Mouse (Mus musculus) midbrain, embryonic 13.5 days (tissue): ENCODE measurements around the gene Ift22. TPM values are rescaled to one million over a fixed set of nuclear protein-coding genes. Genes with fewer than 3 reads are reported as not detected.

Source experiments
- ATAC-seq: fragments of 200-750 bp; cut with Nextera tagmentation; 2 replicates; pipeline ENCODE4 v1.8.0; 2017; ENCODE audit warnings: mild to moderate bottlenecking, moderate TSS enrichment, moderate library complexity
- H3K27ac ChIP-seq: fragments of 300-500 bp; sonication (generic); 2 replicates; pipeline ENCODE4 v1.5.1; 2015; ENCODE audit warnings: inconsistent platforms, mild to moderate bottlenecking, moderate library complexity
- H3K27me3 ChIP-seq: fragments of 300-500 bp; sonication (generic); 2 replicates; pipeline ENCODE4 v1.6.1; 2015; ENCODE audit warnings: mild to moderate bottlenecking, inconsistent platforms
- H3K36me3 ChIP-seq: fragments of 300-500 bp; sonication (generic); 2 replicates; pipeline ENCODE4 v1.6.1; 2015; ENCODE audit warnings: mild to moderate bottlenecking, inconsistent platforms
- H3K4me1 ChIP-seq: fragments of 300-500 bp; sonication (generic); replicated peaks from 2 replicates; pipeline ENCODE4 v1.6.1; 2015; ENCODE audit warnings: inconsistent platforms
- H3K4me2 ChIP-seq: fragments of 300-500 bp; sonication (generic); replicated peaks from 2 replicates; pipeline ENCODE4 v1.6.1; 2015; ENCODE audit warnings: moderate library complexity, mild to moderate bottlenecking, inconsistent platforms
- H3K4me3 ChIP-seq: fragments of 300-500 bp; sonication (generic); replicated peaks from 2 replicates; pipeline ENCODE4 v1.5.1; 2015; ENCODE audit warnings: mild to moderate bottlenecking, inconsistent platforms
- H3K9ac ChIP-seq: fragments of 300-500 bp; sonication (generic); replicated peaks from 2 replicates; pipeline ENCODE4 v1.6.1; 2015; ENCODE audit warnings: mild to moderate bottlenecking, inconsistent platforms
- H3K9me3 ChIP-seq: fragments of 300-500 bp; sonication (generic); 2 replicates; pipeline ENCODE4 v1.6.1; 2016; ENCODE audit warnings: mild to moderate bottlenecking, inconsistent platforms
- WGBS: fragments of 180-500 bp; shearing (Covaris S2); methylation state at CpG from one replicate; pipeline ENCODE4 v1.1.7; 2015; 5-methylcytosine and 5-hydroxymethylcytosine counted together
- polyA plus RNA-seq: library from polyadenylated mRNA; unstranded; fragments of >200 nt; fragmentation: Nextera tagmentation; extraction: Ambion mirVana; gene quantifications from 2 replicates; pipeline ENCODE4 v1.2.1, GENCODE M21; 2015

The Ift22 gene
- polyA plus RNA-seq, 1 experiment from 2014 or later: 125 TPM

DNA sequence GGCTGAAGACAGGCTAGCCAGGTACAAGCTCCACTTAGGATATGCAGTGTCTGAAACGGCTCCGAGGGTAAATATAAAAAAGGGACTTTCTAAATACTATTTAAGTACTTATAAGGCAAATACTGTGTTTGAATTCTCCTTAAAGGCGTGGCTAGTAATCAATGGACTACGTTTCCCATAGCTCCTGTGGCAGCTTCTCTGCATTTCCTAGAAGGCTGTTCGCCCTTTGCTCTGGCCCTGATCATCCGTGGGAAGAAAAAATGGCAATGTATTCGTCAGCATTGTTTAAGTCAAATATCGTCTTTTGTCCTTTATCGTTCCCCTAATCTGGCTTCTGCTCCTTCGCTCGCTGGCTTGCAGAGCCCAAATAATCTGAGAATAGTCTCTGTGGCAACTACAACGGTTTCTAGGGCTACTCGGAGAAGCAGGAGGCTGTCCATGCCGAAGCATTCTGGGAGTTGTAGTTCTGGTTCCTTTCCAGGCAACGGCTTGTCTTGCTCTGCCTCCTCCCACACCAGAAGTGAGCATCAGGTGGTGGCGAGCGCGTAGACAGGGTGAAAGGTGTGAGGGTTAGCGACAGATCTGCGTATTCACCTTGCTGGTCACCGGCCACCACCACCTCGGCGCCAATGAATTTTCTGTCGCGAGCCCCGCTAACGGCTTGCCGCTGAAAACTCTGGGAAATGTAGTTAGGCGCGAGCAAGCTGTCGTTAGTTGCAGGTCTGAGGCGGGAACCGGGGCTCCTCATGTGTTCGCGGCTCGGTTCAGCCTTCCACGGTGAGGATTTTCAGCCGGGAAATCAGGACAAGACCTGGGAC, 10.9 kb downstream of the Ift22 start:
- H3K4me2 ChIP-seq: peak overlapping the region; percentile 71
- H3K27ac ChIP-seq: peak overlapping the region; percentile 1; the same call in 1 of the 2 replicates
- H3K9ac ChIP-seq: peak overlapping the region; percentile 65
- H3K9me3 ChIP-seq: no peaks in the 10 kb centered on the region
- H3K36me3 ChIP-seq: peaks cover 5% of the 10 kb centered on the region
- H3K4me1 ChIP-seq: peaks cover 7% of the 10 kb centered on the region
- peak overlapping the region; percentile 49 for H3K4me3 ChIP-seq
- WGBS: 4% methylated on average over 38 of the region's 38 CpGs
- no peaks in the 10 kb centered on the region for H3K27me3 ChIP-seq
- ATAC-seq: peak; percentile 94

DNA sequence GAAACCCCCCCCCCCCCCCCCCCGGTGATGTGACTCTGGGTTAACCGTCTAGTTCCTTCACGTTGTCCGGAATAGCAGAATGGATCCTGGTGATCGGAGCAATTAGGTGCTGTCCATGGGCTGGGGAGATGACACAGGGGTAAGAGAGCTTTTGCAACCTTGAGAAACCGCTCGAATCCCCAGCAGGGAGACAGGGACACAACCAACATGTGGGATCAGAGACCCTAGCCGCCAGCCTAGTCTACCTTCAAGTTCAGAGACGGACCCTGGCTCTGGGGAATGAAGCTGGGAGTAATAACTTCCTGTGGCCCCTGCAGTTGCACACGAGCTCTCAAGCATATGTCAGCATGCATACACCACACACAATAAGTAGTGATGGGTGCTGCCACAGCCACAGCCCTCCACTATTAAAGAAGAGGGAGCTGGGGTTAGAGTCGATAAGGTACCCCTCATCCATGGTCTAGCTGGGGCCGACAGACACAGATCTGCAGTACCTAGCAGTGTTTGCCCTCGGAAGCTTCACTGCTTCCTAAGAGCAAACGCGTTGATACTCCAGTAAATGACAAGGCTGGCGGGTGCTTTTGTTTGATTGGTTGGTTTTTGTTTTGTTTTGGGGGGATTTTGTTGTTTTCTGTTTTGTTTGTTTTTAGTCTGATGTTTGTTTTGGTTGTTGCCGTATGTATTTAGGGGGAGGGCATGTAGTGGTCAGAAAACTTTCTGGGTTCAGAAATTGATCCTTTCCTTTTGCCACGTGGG, 11.8 kb downstream of the Ift22 start:
- WGBS: 29% methylated on average over 16 of the region's 18 CpGs
- peak overlapping the region; percentile 65 for H3K9ac ChIP-seq
- peak; percentile 25; the same call in 1 of the 2 replicates for ATAC-seq
- no peaks in the 10 kb centered on the region for H3K36me3 ChIP-seq
- no peak overlapping the region for H3K27ac ChIP-seq
- peak overlapping the region; percentile 49 for H3K4me3 ChIP-seq
- H3K4me2 ChIP-seq: peak overlapping the region; percentile 71
- no peaks in the 10 kb centered on the region for H3K9me3 ChIP-seq
- no peaks in the 10 kb centered on the region for H3K27me3 ChIP-seq
- peaks cover 7% of the 10 kb centered on the region for H3K4me1 ChIP-seq

DNA sequence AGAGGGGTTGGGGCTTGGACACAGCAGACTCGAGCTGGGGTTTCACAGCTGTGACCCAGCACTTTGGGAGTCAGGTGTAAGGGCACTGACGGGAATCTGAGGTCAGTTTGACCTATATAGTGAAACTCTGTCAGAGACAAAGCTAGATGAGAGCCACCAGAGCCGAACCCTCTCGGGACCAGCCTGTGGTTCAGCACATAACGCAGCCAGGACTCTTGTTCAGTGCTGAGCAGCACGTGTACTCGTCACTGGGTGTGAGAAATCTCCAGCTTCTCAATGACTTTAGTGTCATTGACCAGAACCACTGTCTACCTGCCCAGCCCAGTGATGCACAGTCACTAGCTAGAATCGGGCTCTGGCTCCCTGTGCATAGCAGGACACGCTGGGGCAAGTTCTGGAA, 14.9 kb downstream of the Ift22 start:
- H3K9me3 ChIP-seq: no peaks in the 10 kb centered on the region
- H3K27me3 ChIP-seq: no peaks in the 10 kb centered on the region
- H3K36me3 ChIP-seq: peaks cover 5% of the 10 kb centered on the region; the same call in 1 of the 2 replicates
- no peak overlapping the region for H3K4me3 ChIP-seq
- peaks cover 7% of the 10 kb centered on the region for H3K4me1 ChIP-seq
- H3K9ac ChIP-seq: no peak overlapping the region
- no peak for ATAC-seq
- no peak overlapping the region for H3K27ac ChIP-seq
- 87% methylated on average over 9 of the region's 9 CpGs for WGBS
- H3K4me2 ChIP-seq: no peak overlapping the region

DNA sequence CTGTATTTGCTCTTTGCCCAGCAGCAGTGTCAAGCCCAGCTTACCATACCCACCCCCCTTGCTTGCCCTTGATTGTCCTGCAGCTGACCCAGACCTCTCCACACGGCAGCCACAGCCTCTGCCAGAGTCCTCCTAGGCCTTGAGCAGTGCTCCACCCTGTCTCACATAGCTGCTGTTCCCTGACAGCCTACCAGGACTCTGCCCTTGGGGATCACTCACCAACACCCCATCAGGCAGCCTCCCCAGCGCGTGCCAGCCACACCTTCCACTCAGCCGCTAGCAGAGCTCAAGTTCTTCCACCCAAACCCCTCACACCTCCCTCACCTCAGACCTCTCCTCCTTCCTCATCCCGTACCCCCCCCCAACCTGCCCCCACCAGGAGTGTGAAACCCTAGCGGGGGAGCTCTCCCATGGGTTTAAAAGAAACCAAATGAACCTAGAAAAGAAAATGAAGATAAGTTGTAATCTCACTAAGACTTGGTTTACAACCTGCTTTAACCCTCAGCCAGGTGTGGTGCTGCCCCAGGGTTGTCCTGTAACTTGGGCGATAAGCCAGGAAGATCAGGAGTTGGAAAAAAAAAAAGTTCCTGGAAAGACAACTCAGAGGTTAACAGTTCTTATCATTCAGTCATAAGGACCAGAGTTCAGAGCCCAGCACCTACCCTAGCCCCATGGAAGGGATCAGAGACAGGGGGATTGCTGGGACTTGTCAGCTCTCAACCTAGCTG, 16.0 kb downstream of the Ift22 start:
- Histone ChIP-seq H3K4me2 (no peak overlapping the region), H3K36me3 (peaks cover 5% of the 10 kb centered on the region; the same call in 1 of the 2 replicates), H3K9ac (no peak overlapping the region), H3K27ac (no peak overlapping the region), H3K4me1 (peaks cover 7% of the 10 kb centered on the region), H3K9me3 (no peaks in the 10 kb centered on the region), H3K27me3 (no peaks in the 10 kb centered on the region), H3K4me3 (no peak overlapping the region)
- ATAC-seq: no peak
- 80% methylated on average over 7 of the region's 7 CpGs for WGBS

- Histone ChIP-seq H3K9ac (no peak overlapping the region), H3K9me3 (no peaks in the 10 kb centered on the region), H3K27ac (peak overlapping the region; percentile 53), H3K27me3 (no peaks in the 10 kb centered on the region), H3K4me3 (no peak overlapping the region), H3K4me1 (peaks cover 4% of the 10 kb centered on the region; the same call in 1 of the 2 replicates), H3K4me2 (no peak overlapping the region), H3K36me3 (peaks cover 5% of the 10 kb centered on the region; the same call in 1 of the 2 replicates)
- 20% methylated on average over 4 of the region's 4 CpGs for WGBS
- ATAC-seq: peak; percentile 87
Observed at GRCm38 (mm10) chr5:136929073-136929472, 21.1 kb downstream of the Ift22 start.

DNA sequence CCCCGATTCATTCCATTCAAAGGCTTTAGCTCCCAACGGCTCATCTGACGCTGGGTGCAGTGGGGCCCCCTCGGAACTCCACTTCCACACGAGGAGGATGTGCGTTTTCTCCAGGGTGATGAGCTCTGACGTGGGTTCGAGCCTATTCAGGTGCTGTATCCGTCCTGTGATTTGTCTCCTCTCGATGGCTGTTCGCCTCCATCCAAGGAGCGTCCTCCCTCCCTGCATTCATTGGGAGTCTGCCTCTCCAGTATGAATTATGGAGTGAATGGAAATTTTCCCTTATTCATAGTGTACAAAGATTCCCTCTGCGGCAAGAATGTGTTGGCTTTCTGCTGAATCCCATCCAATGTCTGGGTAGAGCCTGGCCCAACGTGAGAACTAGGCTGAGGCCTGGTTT, 23.9 kb downstream of the Ift22 start:
- Histone ChIP-seq H3K27me3 (no peaks in the 10 kb centered on the region), H3K4me3 (no peak overlapping the region), H3K27ac (no peak overlapping the region), H3K9ac (no peak overlapping the region), H3K4me2 (no peak overlapping the region), H3K36me3 (peaks cover 1% of the 10 kb centered on the region; the same call in 1 of the 2 replicates), H3K9me3 (no peaks in the 10 kb centered on the region), H3K4me1 (peaks cover 4% of the 10 kb centered on the region; the same call in 1 of the 2 replicates)
- no peak for ATAC-seq
- 87% methylated on average over 14 of the region's 14 CpGs for WGBS

DNA sequence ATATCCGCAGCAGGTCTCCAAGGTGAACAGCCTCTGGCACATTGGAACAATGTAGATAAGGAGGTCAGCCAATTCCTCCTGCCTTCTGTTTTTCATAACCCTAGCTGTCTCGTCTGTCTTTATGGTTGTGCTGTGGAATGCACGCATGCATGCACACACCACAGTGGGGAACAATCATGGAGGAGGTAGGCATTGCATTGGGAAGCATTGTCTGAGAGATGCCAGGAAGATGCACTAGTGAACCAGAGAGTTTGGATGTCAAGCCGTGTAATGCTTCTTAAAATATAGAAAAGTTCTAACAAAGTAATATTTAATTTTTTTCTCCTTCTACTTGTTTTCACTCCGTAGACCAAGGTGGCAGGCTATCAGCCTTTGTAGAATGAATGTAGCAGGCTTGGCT, 25.0 kb downstream of the Ift22 start:
- Histone ChIP-seq H3K4me2 (no peak overlapping the region), H3K4me1 (peaks cover 4% of the 10 kb centered on the region; the same call in 1 of the 2 replicates), H3K27ac (no peak overlapping the region), H3K9ac (no peak overlapping the region), H3K4me3 (no peak overlapping the region), H3K27me3 (no peaks in the 10 kb centered on the region), H3K9me3 (no peaks in the 10 kb centered on the region), H3K36me3 (no peaks in the 10 kb centered on the region)
- no peak for ATAC-seq
- 84% methylated on average over 5 of the region's 5 CpGs for WGBS

DNA sequence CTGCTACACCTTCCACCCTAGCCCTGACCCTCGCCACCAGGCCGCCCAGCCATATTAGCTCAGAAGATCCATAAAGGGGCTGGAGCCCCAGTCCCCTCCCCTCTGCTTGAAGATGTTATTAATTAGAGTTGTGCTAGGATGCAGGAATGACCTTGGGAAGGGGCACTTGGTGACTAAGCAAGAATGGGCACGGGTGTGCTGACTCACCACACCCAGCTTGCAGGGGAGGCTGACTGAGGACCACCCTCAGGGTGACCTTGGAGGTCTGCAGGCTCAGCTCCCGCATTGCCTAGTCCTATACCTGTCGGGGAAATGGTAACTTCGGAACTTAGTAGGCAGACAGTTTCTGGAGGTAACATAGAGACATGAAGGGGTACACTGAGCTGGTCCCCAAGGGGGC, 26.0 kb downstream of the Ift22 start:
- Histone ChIP-seq H3K27ac (no peak overlapping the region), H3K27me3 (no peaks in the 10 kb centered on the region), H3K4me2 (no peak overlapping the region), H3K9ac (no peak overlapping the region), H3K36me3 (no peaks in the 10 kb centered on the region), H3K4me3 (no peak overlapping the region), H3K9me3 (no peaks in the 10 kb centered on the region), H3K4me1 (peaks cover 4% of the 10 kb centered on the region; the same call in 1 of the 2 replicates)
- no peak for ATAC-seq
- 91% methylated on average over 6 of the region's 6 CpGs for WGBS

DNA sequence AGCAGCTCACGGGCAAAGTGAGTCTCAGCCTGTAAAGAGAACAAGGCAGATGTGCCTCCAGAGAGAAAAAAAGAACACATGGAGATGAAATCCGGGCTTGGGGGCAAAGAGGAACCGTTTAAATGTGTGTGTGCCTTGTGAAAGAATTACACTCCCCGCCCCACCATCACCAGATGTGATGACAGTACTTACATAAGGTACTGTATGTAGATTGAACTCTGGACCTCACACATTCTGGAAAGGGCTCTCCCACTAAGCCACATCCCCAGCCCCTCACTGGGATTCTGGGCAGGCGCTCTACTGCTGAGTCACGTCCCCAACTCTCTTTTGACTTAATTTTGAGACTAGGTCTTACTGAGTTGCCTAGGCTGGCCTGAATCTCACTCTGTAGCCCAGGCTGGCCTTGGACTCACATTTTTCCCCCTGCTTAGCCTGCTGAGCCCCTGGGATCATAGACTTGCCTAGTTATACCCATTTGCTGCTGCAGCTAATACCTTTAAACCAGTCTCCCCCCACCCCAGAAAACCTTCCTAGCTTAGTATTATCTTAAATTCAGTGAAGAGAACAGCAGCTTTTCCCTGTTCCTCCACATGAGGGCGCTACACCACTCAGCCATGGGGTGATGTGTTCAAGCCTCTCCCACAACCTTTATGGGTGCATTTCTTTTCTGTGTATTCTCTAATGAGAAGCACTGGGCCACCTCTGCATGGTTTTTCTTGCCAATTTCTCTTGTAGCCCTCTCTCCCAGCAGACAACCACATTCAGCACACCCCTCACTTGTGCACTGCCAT, 28.1 kb downstream of the Ift22 start:
- H3K27ac ChIP-seq: no peak overlapping the region
- H3K36me3 ChIP-seq: no peaks in the 10 kb centered on the region
- H3K9me3 ChIP-seq: no peaks in the 10 kb centered on the region
- H3K4me2 ChIP-seq: no peak overlapping the region
- no peak overlapping the region for H3K9ac ChIP-seq
- H3K27me3 ChIP-seq: no peaks in the 10 kb centered on the region
- no peaks in the 10 kb centered on the region for H3K4me1 ChIP-seq
- ATAC-seq: no peak
- no peak overlapping the region for H3K4me3 ChIP-seq
- 77% methylated on average over 7 of the region's 7 CpGs for WGBS

DNA sequence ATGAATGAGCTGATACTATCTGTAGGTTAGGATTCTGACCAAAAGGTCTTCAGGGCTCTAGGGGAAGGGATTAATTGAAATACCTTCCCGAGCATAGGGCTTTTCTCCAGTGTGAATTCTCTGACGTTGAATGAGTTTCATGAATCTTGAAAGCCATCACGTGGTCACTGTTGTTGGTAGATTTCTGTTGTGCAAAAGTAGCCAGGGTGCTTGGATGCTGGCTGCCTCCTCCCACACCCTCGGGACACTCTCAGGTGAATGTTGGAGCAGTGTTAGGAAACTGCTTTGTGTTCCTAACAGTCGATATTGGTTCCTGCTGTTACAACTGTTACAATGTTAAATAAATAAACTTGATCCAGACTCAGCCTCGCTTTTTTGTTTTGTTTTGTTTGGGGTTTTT, 28.8 kb downstream of the Ift22 start:
- Histone ChIP-seq H3K36me3 (no peaks in the 10 kb centered on the region), H3K9ac (no peak overlapping the region), H3K27me3 (no peaks in the 10 kb centered on the region), H3K4me3 (no peak overlapping the region), H3K4me1 (no peaks in the 10 kb centered on the region), H3K4me2 (no peak overlapping the region), H3K9me3 (no peaks in the 10 kb centered on the region), H3K27ac (no peak overlapping the region)
- 87% methylated on average over 6 of the region's 6 CpGs for WGBS
- no peak for ATAC-seq

- no peak for ATAC-seq
- no peak overlapping the region for H3K4me2 ChIP-seq
- no peaks in the 10 kb centered on the region for H3K9me3 ChIP-seq
- 97% methylated on average over 5 of the region's 5 CpGs for WGBS
- no peak overlapping the region for H3K27ac ChIP-seq
- H3K4me3 ChIP-seq: no peak overlapping the region
- H3K27me3 ChIP-seq: no peaks in the 10 kb centered on the region
- no peaks in the 10 kb centered on the region for H3K4me1 ChIP-seq
- no peaks in the 10 kb centered on the region for H3K36me3 ChIP-seq
- no peak overlapping the region for H3K9ac ChIP-seq
Observed at GRCm38 (mm10) chr5:136937621-136938020, 29.7 kb downstream of the Ift22 start.
